Mouse (Mus musculus) liver, adult 2 months (tissue): Measurements from ENCODE around the gene Itgav.

Experiments
- CTCF ChIP-seq: fragments of 200-500 bp; IDR thresholded peaks from 2 replicates; pipeline ENCODE4 v1.5.1; 2011; ENCODE audit warnings: low read depth, low read length, control low read depth
- POLR2A ChIP-seq: fragments of 200-500 bp; IDR thresholded peaks from 2 replicates; pipeline ENCODE4 v1.6.1; 2011; ENCODE audit warnings: low read length, control low read depth; ENCODE audit not compliant: insufficient read depth; ENCODE audit errors: extremely low read depth

DNA sequence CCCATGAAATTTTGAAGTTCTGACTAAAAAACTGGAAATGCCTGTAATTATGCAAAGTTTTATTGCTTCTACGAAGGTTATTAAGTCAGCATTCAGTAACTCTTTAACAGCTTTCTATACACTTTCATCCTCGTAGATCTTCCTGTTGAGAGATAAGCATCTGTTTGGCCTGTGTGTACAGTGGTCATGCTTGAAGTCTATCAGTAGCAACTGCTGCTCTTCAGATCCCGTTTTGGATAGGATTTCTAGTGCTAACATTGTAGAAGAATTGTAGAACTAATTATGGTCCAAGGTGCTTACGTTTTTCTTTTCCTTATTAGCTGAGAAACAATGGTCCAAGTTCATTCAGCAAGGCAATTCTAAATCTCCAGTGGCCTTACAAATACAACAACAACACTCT, 71.6 kb downstream of the Itgav start:
- no peak for TF ChIP-seq POLR2A
- no peak for TF ChIP-seq CTCF
